Mouse (Mus musculus): ENCODE data around the gene Foxg1.

Gene Foxg1

DNA sequence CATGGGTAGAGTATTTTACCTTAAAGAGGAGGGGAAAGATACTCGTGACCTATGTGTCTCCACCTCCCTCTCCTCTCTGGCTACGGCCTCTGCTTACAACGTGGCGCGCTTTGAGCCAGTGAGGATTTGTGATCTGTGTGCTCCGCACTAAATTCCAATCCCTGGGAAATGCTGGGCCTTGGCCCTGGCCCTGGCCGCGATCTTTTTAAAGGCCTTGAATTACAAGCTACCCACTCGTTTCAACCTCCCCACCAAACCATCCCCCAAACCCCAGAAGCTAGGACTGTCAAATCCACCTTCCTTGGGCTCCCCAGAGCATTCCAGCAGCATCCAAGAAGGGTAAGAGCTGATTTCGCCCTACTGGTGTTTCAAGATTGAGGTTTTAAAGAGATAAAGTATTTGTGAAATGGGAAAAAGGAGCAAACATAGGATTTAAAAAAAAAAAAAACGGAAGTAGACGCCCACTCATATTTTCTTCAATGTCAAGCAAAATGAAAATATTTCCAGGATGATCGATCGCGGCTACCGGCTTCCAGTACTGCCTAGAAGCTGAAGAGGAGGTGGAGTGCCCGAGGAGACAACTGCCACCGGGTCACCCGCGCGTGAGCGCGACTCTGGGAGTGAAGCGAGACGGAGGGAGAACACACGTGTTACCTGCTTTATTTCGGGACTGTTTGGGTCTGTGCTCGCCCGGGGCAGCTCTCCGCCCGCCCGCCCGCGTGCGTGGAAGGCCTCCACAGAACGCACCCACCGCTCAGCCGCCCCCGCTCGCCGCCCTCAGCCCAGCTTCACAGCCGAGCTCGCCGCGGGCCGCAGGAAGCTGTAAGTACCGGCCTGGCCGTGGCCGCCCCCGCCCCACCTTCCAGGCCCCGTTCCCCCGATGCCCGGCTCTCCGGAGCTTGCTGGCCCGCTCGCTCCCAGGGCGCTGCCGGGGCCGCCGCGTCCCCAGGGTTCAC lies at the start of gene Foxg1:
Gene Foxg1, plus strand, starts transcription at position 96 of the 956 bp plus-strand sequence.
- DNase-seq, result no peak

DNA sequence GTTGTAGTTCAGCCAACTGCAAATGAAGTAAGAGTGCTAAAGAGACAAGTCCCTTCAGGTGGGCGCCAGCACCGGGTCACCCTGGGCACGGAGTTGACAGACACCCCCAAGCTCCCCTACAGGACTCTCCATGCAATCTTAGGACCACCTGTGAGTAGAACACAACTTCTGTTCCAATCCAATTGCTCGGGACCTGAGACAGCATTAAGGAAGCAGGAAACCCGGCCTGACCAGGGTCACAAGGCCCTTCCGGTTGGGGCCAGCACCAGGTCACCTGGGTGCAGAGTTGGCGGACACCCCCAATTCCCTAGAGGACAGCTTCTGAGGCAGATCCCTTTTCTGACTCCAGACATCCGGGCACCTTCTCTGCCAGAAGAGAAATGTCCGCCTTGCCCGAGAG lies 32.8 kb upstream of the Foxg1 start:
- no peak for DNase-seq

GRCm38 (mm10) chr12:49368931-49369330 lies 13.5 kb upstream of the Foxg1 start:
- DNase-seq, result no peak

- DNase-seq, result no peak
Observed at GRCm38 (mm10) chr12:49372170-49372569, 10.3 kb upstream of the Foxg1 start.

DNA sequence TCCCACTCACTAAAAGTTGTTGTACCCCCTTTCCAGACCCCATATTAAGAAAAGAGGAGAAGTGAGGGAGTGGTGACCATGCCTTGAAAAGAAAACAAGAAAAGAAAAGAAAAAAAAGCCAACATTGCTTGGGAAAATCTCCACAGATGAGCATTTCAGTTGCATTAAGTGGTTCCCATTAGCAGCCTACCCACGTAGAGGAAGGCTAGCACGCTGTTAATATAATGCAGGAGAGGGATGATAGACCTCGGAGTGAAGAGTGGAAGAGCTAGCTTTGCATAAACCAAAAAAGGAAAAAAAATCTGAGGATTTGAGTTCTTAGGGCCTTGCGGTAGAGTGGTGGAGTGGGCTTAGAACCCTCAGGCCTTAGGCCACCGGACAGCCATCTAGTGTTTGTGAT lies 9.3 kb upstream of the Foxg1 start:
- no peak for DNase-seq

GRCm38 (mm10) chr12:49373821-49374605 lies 8.4 kb upstream of the Foxg1 start:
- no peak for DNase-seq

DNA sequence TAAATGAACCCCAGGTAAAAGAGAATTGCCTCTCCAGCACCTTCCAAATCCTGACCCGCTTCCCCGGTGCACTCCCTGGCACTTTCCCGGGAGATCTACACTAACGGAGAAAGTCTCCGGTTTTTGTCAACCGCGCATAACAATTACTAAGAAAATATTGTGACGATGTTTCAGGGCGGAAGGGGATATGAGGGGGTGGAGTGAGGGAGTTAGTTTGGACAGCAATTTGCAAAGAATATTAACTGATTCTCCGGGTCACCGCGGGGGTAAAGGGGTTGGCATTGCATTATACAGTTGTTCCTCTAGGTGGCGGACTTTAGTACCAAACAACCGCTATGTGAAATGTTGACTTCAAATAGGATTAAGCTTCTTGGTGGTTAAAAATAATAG lies 7.9 kb upstream of the Foxg1 start:
- no peak for DNase-seq

GRCm38 (mm10) chr12:49375427-49376317 lies 6.8 kb upstream of the Foxg1 start:
- no peak for DNase-seq

GRCm38 (mm10) chr12:49376318-49376992 lies 6.0 kb upstream of the Foxg1 start:
- DNase-seq, result no peak

GRCm38 (mm10) chr12:49377281-49377970 lies 5.0 kb upstream of the Foxg1 start:
- DNase-seq, result no peak

DNA sequence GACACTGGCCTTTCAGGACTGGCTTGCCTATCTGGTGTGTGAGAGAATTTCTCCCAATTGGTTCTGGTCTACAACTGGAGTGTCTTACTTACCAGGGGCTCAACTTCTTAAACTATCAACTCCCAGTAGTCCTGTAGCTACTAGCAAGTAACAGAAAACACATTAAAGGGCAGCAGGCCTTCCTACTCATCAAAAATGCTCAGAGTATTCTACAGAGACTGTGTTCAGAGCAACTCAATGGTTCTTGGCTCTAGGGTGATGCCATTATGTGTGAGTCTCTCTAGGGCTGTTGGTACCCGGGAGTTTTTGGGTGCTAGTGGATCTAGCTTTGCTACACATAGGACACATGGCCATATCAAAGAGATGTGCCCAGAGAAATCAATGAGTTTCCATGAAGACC lies 3.5 kb upstream of the Foxg1 start:
- no peak for DNase-seq

GRCm38 (mm10) chr12:49379446-49379845 lies 3.0 kb upstream of the Foxg1 start:
- DNase-seq, result no peak

DNA sequence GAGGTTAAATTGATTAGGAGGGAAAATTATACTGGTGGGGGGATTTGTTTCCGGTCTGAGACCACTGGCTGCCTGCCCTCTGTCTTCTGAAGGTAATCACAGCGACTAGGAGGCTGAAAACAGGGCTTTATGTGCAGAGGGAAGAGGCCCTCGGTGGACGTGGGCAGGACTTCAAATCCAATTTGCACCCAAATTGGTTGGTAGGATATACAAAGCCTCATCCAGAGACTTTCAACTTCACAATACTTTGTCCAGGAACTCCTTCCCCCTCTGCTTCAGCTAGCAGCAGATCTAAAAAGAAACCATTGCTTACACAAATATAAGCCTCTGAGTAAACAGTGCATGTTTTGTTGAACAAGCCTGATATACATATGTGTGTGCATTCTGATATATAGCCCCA lies 2.0 kb upstream of the Foxg1 start:
- no peak for DNase-seq

DNA sequence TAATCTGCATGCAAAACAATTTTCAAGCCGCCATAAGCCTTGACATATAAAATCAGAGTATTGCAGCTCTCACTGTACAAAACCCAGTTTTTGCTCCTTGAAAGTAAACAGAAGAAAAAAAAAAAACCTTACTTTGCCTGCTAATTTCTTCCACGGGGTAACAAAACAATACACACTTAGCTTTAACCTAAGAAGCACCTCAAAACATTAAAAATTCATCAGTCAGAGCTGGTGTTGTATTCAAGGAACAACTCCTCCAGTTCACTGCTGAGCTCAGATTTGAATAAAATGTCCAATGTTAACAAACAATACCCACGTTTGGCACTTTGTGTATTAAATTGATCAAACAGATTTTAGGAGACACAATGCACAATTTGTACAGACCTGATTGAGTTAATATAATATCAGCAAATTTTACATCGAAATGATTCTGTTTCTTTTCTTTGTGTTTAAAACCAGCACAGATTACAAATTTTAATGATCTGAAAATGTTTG lies 1.4 kb upstream of the Foxg1 start:
- no peak for DNase-seq

GRCm38 (mm10) chr12:49381721-49382365 lies 617 bp upstream of the Foxg1 start:
- no peak for DNase-seq

GRCm38 (mm10) chr12:49383521-49384133 lies 1.2 kb downstream of the Foxg1 start:
- no peak for DNase-seq

DNA sequence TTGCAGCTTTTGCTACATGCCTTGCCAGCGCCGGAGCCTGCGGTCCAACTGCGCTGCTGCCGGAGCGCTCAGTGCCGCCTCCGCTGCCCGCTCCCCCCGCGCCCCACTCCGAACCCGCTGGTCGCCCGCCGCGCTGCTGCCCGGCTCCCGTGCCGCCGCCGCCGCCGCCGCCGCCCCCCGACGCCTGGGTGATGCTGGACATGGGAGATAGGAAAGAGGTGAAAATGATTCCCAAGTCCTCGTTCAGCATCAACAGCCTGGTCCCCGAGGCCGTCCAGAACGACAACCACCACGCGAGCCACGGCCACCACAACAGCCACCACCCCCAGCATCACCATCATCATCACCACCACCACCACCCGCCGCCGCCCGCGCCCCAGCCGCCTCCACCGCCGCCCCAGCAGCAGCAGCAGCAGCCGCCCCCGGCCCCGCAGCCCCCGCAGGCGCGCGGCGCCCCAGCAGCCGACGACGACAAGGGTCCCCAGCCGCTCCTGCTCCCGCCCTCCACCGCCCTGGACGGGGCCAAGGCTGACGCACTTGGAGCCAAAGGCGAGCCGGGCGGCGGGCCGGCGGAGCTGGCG lies 1.9 kb downstream of the Foxg1 start:
- no peak for DNase-seq

DNA sequence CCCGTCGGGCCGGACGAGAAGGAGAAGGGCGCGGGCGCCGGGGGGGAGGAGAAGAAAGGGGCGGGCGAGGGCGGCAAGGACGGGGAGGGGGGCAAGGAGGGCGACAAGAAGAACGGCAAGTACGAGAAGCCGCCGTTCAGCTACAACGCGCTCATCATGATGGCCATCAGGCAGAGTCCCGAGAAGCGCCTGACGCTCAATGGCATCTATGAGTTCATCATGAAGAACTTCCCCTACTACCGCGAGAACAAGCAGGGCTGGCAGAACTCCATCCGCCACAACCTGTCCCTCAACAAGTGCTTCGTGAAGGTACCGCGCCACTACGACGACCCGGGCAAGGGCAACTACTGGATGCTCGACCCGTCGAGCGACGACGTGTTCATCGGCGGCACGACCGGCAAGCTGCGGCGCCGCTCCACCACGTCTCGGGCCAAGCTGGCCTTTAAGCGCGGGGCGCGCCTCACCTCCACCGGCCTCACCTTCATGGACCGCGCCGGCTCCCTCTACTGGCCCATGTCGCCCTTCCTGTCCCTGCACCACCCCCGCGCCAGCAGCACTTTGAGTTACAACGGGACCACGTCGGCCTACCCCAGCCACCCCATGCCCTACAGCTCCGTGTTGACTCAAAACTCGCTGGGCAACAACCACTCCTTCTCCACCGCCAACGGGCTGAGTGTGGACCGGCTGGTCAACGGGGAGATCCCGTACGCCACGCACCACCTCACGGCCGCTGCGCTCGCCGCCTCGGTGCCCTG lies 2.6 kb downstream of the Foxg1 start, which contains the start of gene Gm43517:
Gene Gm43517, plus strand, starts transcription at position 299 of the 755 bp plus-strand sequence.
- no peak for DNase-seq

- DNase-seq, result no peak
Observed at GRCm38 (mm10) chr12:49385631-49385990, 3.2 kb downstream of the Foxg1 start.

Measured in kidney, adult 8-10 months (tissue).